Mouse (Mus musculus) embryonic facial prominence, embryonic 15.5 days (tissue): ENCODE measurements around the gene Olfr691. TPM values are rescaled to one million over a fixed set of nuclear protein-coding genes. Genes with fewer than 3 reads are reported as not detected.
"Not testable (repeated sequence)": the region's sequence is repeated elsewhere in the genome, so short reads cannot be mapped to it uniquely, and the experiment has no call there.

Source experiments
- ATAC-seq: fragments of 200-750 bp; cut with Nextera tagmentation; 2 replicates; pipeline ENCODE4 v1.8.0; 2017; ENCODE audit warnings: low read depth, moderate TSS enrichment; ENCODE audit not compliant: insufficient number of reproducible peaks, low FRiP score, low TSS enrichment
- H3K27ac ChIP-seq: fragments of 300-500 bp; sonication (generic); replicated peaks from 2 replicates; pipeline ENCODE4 v1.5.1; 2015; ENCODE audit warnings: mild to moderate bottlenecking, inconsistent platforms
- H3K27me3 ChIP-seq: fragments of 300-500 bp; sonication (generic); 2 replicates; pipeline ENCODE4 v1.6.1; 2015; ENCODE audit warnings: inconsistent platforms
- H3K36me3 ChIP-seq: fragments of 300-500 bp; sonication (generic); 2 replicates; pipeline ENCODE4 v1.6.1; 2015; ENCODE audit warnings: mild to moderate bottlenecking, inconsistent platforms
- H3K4me1 ChIP-seq: fragments of 300-500 bp; sonication (generic); 2 replicates; pipeline ENCODE4 v1.6.1; 2015; ENCODE audit warnings: inconsistent platforms
- H3K4me2 ChIP-seq: fragments of 300-500 bp; sonication (generic); replicated peaks from 2 replicates; pipeline ENCODE4 v1.6.1; 2015; ENCODE audit warnings: mild to moderate bottlenecking, inconsistent platforms
- H3K4me3 ChIP-seq: fragments of 300-500 bp; sonication (generic); replicated peaks from 2 replicates; pipeline ENCODE4 v1.5.1; 2015; ENCODE audit warnings: mild to moderate bottlenecking, inconsistent platforms
- H3K9ac ChIP-seq: fragments of 300-500 bp; sonication (generic); 2 replicates; pipeline ENCODE4 v1.6.1; 2015; ENCODE audit warnings: inconsistent platforms
- H3K9me3 ChIP-seq: fragments of 300-500 bp; sonication (generic); replicated peaks from 2 replicates; pipeline ENCODE4 v1.6.1; 2016; ENCODE audit warnings: inconsistent platforms
- WGBS: fragments of 180-500 bp; shearing (Covaris S2); methylation state at CpG from one replicate; pipeline ENCODE4 v1.1.7; 2015; 5-methylcytosine and 5-hydroxymethylcytosine counted together
- polyA plus RNA-seq: library from polyadenylated mRNA; unstranded; fragments of >200 nt; fragmentation: Nextera tagmentation; extraction: Ambion mirVana; gene quantifications from 2 replicates; pipeline ENCODE4 v1.2.1, GENCODE M21; 2015

Gene Olfr691
- polyA plus RNA-seq, 1 experiment from 2014 or later, result 0.33 TPM

DNA sequence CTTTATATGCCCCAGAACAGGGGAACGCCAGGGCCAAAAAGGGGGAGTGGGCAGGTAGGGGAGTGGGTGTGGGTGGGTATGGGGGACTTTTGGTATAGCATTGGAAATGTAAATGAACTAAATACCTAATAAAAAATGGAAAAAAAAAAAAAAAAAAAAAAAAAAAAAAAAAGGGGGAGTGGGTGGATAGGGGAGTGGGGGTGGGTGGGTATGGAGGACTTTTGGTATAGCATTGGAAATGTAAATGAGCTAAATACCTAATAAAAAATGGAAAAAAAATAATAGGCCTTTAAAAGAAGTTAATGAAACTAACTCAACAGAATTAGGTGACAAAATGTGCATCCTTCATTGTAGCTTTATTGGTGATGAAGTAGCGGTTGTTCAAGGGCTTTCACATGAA is 14.4 kb upstream of the Olfr691 start:
- H3K9me3 ChIP-seq, H3K36me3 ChIP-seq, H3K27me3 ChIP-seq, H3K4me1 ChIP-seq, H3K4me3 ChIP-seq, H3K4me2 ChIP-seq, H3K9ac ChIP-seq, H3K27ac ChIP-seq: not testable (repeated sequence)
- WGBS, result 91% methylated on average over 1 of the region's 2 CpGs
- peak; percentile 67; the same call in 1 of the 2 replicates for ATAC-seq

DNA sequence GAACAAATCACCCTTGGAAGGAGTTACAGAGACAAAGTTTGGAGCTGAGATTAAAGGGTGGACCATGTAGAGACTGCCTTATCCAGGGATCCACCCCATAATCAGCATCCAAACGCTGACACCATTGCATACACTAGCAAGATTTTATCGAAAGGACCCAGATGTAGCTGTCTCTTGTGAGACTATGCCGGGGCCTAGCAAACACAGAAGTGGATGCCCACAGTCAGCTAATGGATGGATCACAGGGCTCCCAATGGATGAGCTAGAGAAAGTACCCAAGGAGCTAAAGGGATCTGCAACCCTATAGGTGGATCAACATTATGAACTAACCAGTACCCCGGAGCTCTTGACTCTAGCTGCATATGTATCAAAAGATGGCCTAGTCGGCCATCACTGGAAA is 14.0 kb upstream of the Olfr691 start:
- not testable (repeated sequence) for H3K4me3 ChIP-seq, ATAC-seq, H3K4me1 ChIP-seq, H3K9me3 ChIP-seq, H3K9ac ChIP-seq, H3K27ac ChIP-seq, H3K36me3 ChIP-seq, H3K4me2 ChIP-seq, H3K27me3 ChIP-seq
- no CpG with 5 or more reads among the region's 5 CpGs for WGBS

- WGBS, result 70% methylated on average over 2 of the region's 2 CpGs
- Histone ChIP-seq H3K9ac (no peak overlapping the region), H3K27ac (no peak overlapping the region), H3K27me3 (no peaks in the 10 kb centered on the region), H3K9me3 (no peaks in the 10 kb centered on the region), H3K4me2 (no peak overlapping the region), H3K4me3 (no peak overlapping the region), H3K36me3 (no peaks in the 10 kb centered on the region), H3K4me1 (no peaks in the 10 kb centered on the region)
- no peak for ATAC-seq
Observed at GRCm38 (mm10) chr7:105342752-105343151, 682 bp upstream of the Olfr691 start.

DNA sequence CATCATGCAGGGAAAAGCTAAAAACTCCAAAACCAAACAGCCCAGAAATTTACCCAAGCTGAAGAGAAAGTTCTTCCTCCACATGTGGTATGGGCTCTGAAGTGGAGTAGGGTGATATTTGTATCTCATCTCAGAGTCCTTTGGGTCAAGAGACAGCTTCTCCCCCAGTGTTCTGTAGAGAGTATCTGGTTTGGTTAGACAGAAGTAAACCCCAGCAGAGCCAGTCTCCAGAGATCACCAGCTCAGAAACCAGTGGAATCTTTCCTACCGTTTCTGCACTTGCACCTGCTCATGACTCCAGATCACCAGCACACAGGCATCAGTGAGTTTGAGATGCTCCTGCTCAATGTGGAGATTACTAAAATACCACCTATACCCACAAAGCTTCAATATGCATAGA is 8.1 kb downstream of the Olfr691 start, which contains the start of gene Olfr690:
Olfr690 (minus strand) TSS at position 101 of the 400 bp plus-strand sequence.
- Histone ChIP-seq H3K36me3 (no peaks in the 10 kb centered on the region), H3K9me3 (no peaks in the 10 kb centered on the region), H3K9ac (no peak within 1 kb of the TSS), H3K4me2 (no peak within 1 kb of the TSS), H3K4me3 (no peak within 1 kb of the TSS), H3K4me1 (no peaks in the 10 kb centered on the region), H3K27me3 (no peaks in the 10 kb centered on the region), H3K27ac (no peak within 1 kb of the TSS)
- WGBS, result 65% methylated on average over 1 of the region's 1 CpGs
- ATAC-seq, result no peak

- Histone ChIP-seq H3K27me3 (no peaks in the 10 kb centered on the region), H3K4me1 (no peaks in the 10 kb centered on the region), H3K27ac (no peak overlapping the region), H3K4me2 (no peak overlapping the region), H3K4me3 (no peak overlapping the region), H3K36me3 (no peaks in the 10 kb centered on the region), H3K9me3 (no peaks in the 10 kb centered on the region), H3K9ac (no peak overlapping the region)
- 73% methylated on average over 2 of the region's 2 CpGs for WGBS
- ATAC-seq, result no peak
Observed at GRCm38 (mm10) chr7:105325302-105325701, 16.8 kb downstream of the Olfr691 start.

- Histone ChIP-seq H3K4me1 (no peaks in the 10 kb centered on the region), H3K9ac (no peak within 1 kb of the TSS), H3K27me3 (no peaks in the 10 kb centered on the region), H3K27ac (no peak within 1 kb of the TSS), H3K9me3 (no peaks in the 10 kb centered on the region), H3K4me2 (no peak within 1 kb of the TSS), H3K4me3 (no peak within 1 kb of the TSS), H3K36me3 (no peaks in the 10 kb centered on the region)
- ATAC-seq, result no peak
- 65% methylated on average over 1 of the region's 1 CpGs for WGBS
Observed at GRCm38 (mm10) chr7:105310865-105311264, 31.2 kb downstream of the Olfr691 start, which contains the start of gene Olfr689. TSS of gene Olfr689 (plus strand) at chr7:105311165.

GRCm38 (mm10) chr7:105290051-105290450 is 52.0 kb downstream of the Olfr691 start:
- Histone ChIP-seq H3K27ac (no peak overlapping the region), H3K9me3 (no peaks in the 10 kb centered on the region), H3K4me2 (no peak overlapping the region), H3K27me3 (no peaks in the 10 kb centered on the region), H3K4me3 (no peak overlapping the region), H3K36me3 (no peaks in the 10 kb centered on the region), H3K9ac (no peak overlapping the region), H3K4me1 (no peaks in the 10 kb centered on the region)
- no peak for ATAC-seq

DNA sequence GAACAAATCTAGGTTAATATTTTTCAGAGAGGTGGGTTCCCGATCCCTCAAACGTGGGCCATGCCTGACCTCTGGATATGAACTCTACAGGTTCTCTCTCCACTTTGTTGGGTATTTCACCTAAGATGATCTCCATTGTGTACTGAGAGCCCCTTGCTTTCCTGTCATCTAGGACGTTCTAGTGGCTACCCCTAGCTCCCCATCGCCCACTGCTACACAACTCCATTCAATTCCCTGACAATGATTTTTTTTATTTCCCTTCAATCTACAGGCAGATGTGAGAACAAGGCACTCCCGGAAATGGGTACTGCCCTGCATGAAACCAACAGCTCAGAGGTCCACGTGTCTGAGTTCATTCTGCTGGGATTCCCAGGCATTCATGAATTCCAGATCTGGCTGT is 54.3 kb downstream of the Olfr691 start, which contains the start of gene Olfr688:
Olfr688 (plus strand) TSS at position 301 of the 400 bp plus-strand sequence.
- Histone ChIP-seq H3K9ac (no peak within 1 kb of the TSS), H3K36me3 (no peaks in the 10 kb centered on the region), H3K4me2 (no peak within 1 kb of the TSS), H3K4me1 (no peaks in the 10 kb centered on the region), H3K9me3 (no peaks in the 10 kb centered on the region), H3K27me3 (no peaks in the 10 kb centered on the region), H3K4me3 (no peak within 1 kb of the TSS), H3K27ac (no peak within 1 kb of the TSS)
- 70% methylated on average over 6 of the region's 6 CpGs for WGBS
- ATAC-seq, result no peak

Other genes starting within 250 kb of the Olfr691 start
- gene Olfr680-ps1, start 249.5 kb downstream of the Olfr691 start, polyA plus RNA-seq, result not detected in 2 replicates
- gene Olfr681, start 225.4 kb downstream of the Olfr691 start, polyA plus RNA-seq, result 0.11 and 0.71 TPM in 2 replicates
- 0.61 TPM in 1 of 2 replicates, not detected in the other for gene Olfr683, start 195.3 kb downstream of the Olfr691 start, polyA plus RNA-seq
- not detected in 2 replicates for gene Olfr684, start 178.6 kb downstream of the Olfr691 start, polyA plus RNA-seq
- gene Olfr685, start 156.3 kb downstream of the Olfr691 start, polyA plus RNA-seq, result 0.25 and 0.27 TPM in 2 replicates
- 0.09 TPM in 1 of 2 replicates, not detected in the other for gene Olfr686, start 134.8 kb downstream of the Olfr691 start, polyA plus RNA-seq
- 0.17 TPM in 1 of 2 replicates, not detected in the other for gene Olfr688, start 54.2 kb downstream of the Olfr691 start, polyA plus RNA-seq
- 0.20 and 0.53 TPM in 2 replicates for gene Olfr689, start 31.1 kb downstream of the Olfr691 start, polyA plus RNA-seq
- gene Olfr690, start 8.2 kb downstream of the Olfr691 start, polyA plus RNA-seq, result 0.13 and 0.24 TPM in 2 replicates
- 0.33 and 0.39 TPM in 2 replicates for gene Olfr692, start 26.0 kb upstream of the Olfr691 start, polyA plus RNA-seq
- not detected in 2 replicates for gene Gm5901, start 32.8 kb upstream of the Olfr691 start, polyA plus RNA-seq
- 41.3 and 44.0 TPM in 2 replicates for gene Fam160a2, start 57.8 kb upstream of the Olfr691 start, polyA plus RNA-seq
- gene Cnga4, start 62.3 kb upstream of the Olfr691 start, polyA plus RNA-seq, result 0.51 and 0.87 TPM in 2 replicates
- gene Cckbr, start 83.5 kb upstream of the Olfr691 start, polyA plus RNA-seq, result 0.48 and 0.49 TPM in 2 replicates
- gene Cavin3, start 140.0 kb upstream of the Olfr691 start, polyA plus RNA-seq, result 150 and 156 TPM in 2 replicates
- gene Smpd1, start 212.1 kb upstream of the Olfr691 start, polyA plus RNA-seq, result 54.6 and 58.9 TPM in 2 replicates
- 53.1 and 63.4 TPM in 2 replicates for gene Apbb1, start 239.4 kb upstream of the Olfr691 start, polyA plus RNA-seq